Comparison of ENCODE assay signal across 10 mouse cellular contexts in the genomic region with DNA sequence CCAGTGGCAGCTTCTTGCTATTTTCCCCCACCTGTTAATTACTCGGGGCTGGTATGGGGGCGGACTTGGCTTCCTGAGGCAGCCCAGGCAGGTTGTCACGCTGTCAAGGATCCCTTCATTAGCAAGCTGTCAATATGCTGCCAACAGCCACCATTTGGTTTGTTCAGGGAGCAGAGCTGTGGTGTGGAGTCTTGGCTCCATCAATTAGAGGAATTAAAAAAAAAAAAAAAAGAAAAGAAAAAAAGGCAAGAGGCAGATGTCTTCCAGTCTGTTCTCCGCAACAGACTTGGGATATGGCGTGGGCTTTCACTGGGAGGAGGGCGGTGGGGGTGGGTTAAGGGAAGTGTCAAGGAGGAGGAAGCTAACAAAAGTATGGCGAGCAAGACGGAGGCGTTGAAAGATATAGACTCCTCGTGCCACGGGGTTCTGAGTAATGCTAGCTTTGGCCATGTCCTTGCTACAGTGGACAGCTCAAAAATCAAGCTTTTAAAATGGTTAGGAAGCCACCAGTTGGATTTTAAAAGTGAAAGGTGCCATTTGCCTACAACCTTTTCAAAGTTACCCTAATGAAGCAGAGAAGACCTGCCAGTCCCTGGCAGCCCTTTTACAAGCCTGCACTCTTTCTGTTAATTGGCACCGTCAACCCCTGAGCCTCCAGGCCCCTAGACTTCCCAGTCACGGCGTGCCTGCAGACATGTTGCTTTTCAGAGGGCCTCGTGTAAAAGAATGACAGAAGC.
A peak's percentile ranks its signal among the peaks of the same experiment; 100 is the strongest.
DNase-seq lines count a peak whose midpoint lies in the region; ATAC-seq lines count a peak whose summit lies in the region.
"Had no signal": no experiment of that assay in that cellular context is flagged by ENCODE, and none has a peak within 500 bp of the region (broad histone marks: within the 10 kb centered on the region; RNA-seq: fewer than 3 reads in every experiment).

No protein-coding gene starts in this region.

- intact Hi-C loops in gastrocnemius, postnatal 14 days (cut with DNase I; ENCODE audit: low total_unique reads), result no loop called here

- H3K9ac ChIP-seq in embryonic facial prominence, embryonic 14.5 days (ENCODE audit: low read depth, low read length), result no peak overlapping the region
- H3K9ac ChIP-seq in forebrain, embryonic 16.5 days (replicated peaks; ENCODE audit: low read depth, low read length), result no peak overlapping the region
- H3K9ac ChIP-seq: embryonic facial prominence, embryonic 12.5 days had no signal

- H3K9me3 ChIP-seq in embryonic facial prominence, embryonic 14.5 days (ENCODE audit: control insufficient read depth, low read length), result no peaks in the 10 kb centered on the region
- no peaks in the 10 kb centered on the region for H3K9me3 ChIP-seq in embryonic facial prominence, embryonic 10.5 days
- no peaks in the 10 kb centered on the region for H3K9me3 ChIP-seq in forebrain, embryonic 16.5 days (ENCODE audit: control insufficient read depth, low read length)
- H3K9me3 ChIP-seq: embryonic facial prominence, embryonic 12.5 days had no signal

- peak; percentile 4 for DNase-seq in embryonic facial prominence, embryonic 14.5 days (ENCODE audit: low spot score)
- DNase-seq in embryonic facial prominence, embryonic 10.5 days (ENCODE audit: low spot score), result no peak
- peak; percentile 72 to 84 for DNase-seq in left cerebral cortex, adult 18-20 months (ENCODE audit: low spot score in 2 of 2)
- DNase-seq in right cerebral cortex, postnatal 10 days (ENCODE audit: low spot score in 2 of 2), result peak; percentile 87 to 95
- no peak for DNase-seq in gastrocnemius, postnatal 14 days
- DNase-seq in gastrocnemius, adult 8-10 months (ENCODE audit: low spot score in 2 of 2), result no peak

- H3K4me3 ChIP-seq in embryonic facial prominence, embryonic 14.5 days (ENCODE audit: low read depth, low read length), result no peak overlapping the region
- H3K4me3 ChIP-seq in embryonic facial prominence, embryonic 10.5 days, result no peak overlapping the region
- no peak overlapping the region for H3K4me3 ChIP-seq in forebrain, embryonic 16.5 days (replicated peaks; ENCODE audit: low read length)
- H3K4me3 ChIP-seq: embryonic facial prominence, embryonic 12.5 days had no signal

- ATAC-seq in embryonic facial prominence, embryonic 14.5 days (ENCODE audit: low read depth), result 0 out of 2 replicates have a peak, but pooled peaks have one; percentile 30
- peak; percentile 96 for ATAC-seq in forebrain, embryonic 16.5 days
- ATAC-seq in CD4-positive, CD25-positive, alpha-beta regulatory T cell, adult 4 months, result no peak

- H3K36me3 ChIP-seq in embryonic facial prominence, embryonic 14.5 days (ENCODE audit: control insufficient read depth, insufficient read depth, low read length), result no peaks in the 10 kb centered on the region
- no peaks in the 10 kb centered on the region for H3K36me3 ChIP-seq in embryonic facial prominence, embryonic 10.5 days (replicated peaks)
- H3K36me3 ChIP-seq in forebrain, embryonic 16.5 days (ENCODE audit: control insufficient read depth, insufficient read depth), result no peaks in the 10 kb centered on the region
- H3K36me3 ChIP-seq: embryonic facial prominence, embryonic 12.5 days had no signal

- no peaks in the 10 kb centered on the region for H3K4me1 ChIP-seq in embryonic facial prominence, embryonic 14.5 days (ENCODE audit: control insufficient read depth, insufficient read depth, low read length)
- H3K4me1 ChIP-seq in embryonic facial prominence, embryonic 10.5 days, result no peaks in the 10 kb centered on the region
- peaks cover 18% of the 10 kb centered on the region for H3K4me1 ChIP-seq in forebrain, embryonic 16.5 days (replicated peaks; ENCODE audit: control insufficient read depth, insufficient read depth, low read length)

- 67% methylated on average over 15 of the region's 15 CpGs for WGBS in embryonic facial prominence, embryonic 14.5 days
- WGBS in embryonic facial prominence, embryonic 10.5 days, result 78% methylated on average over 15 of the region's 15 CpGs
- WGBS in forebrain, embryonic 16.5 days, result 24% methylated on average over 15 of the region's 15 CpGs

- no peak overlapping the region for H3K4me2 ChIP-seq in embryonic facial prominence, embryonic 14.5 days (ENCODE audit: low read depth, low read length)
- 0 out of 2 replicates have a peak overlapping the region, but pooled peaks have one; percentile 18 for H3K4me2 ChIP-seq in forebrain, embryonic 16.5 days (ENCODE audit: low read length)
- H3K4me2 ChIP-seq: embryonic facial prominence, embryonic 12.5 days had no signal

- no peaks in the 10 kb centered on the region for H3K27me3 ChIP-seq in embryonic facial prominence, embryonic 14.5 days (replicated peaks; ENCODE audit: control insufficient read depth, insufficient read depth, low read length)
- no peaks in the 10 kb centered on the region for H3K27me3 ChIP-seq in embryonic facial prominence, embryonic 10.5 days (replicated peaks; ENCODE audit: low read depth, poor library complexity, severe bottlenecking)
- H3K27me3 ChIP-seq in forebrain, embryonic 16.5 days (replicated peaks; ENCODE audit: control insufficient read depth, insufficient read depth, low read length), result no peaks in the 10 kb centered on the region
- H3K27me3 ChIP-seq: embryonic facial prominence, embryonic 12.5 days had no signal

- no peak overlapping the region for H3K27ac ChIP-seq in embryonic facial prominence, embryonic 14.5 days (replicated peaks; ENCODE audit: low read depth, low read length)
- H3K27ac ChIP-seq in embryonic facial prominence, embryonic 10.5 days (replicated peaks), result no peak overlapping the region
- peak overlapping the region; percentile 90 for H3K27ac ChIP-seq in forebrain, embryonic 16.5 days (ENCODE audit: low read length)
- H3K27ac ChIP-seq: embryonic facial prominence, embryonic 12.5 days; stomach, postnatal 0 days had no signal

Comparison
In these comparisons a context has a peak if more than half of its experiments do, and no peak if none do; other contexts are left out.
1. DNase-seq: peak in embryonic facial prominence, embryonic 14.5 days (single experiment), left cerebral cortex, adult 18-20 months (2 of 2) and right cerebral cortex, postnatal 10 days (2 of 2); none in embryonic facial prominence, embryonic 10.5 days (single experiment), gastrocnemius, postnatal 14 days (single experiment) and gastrocnemius, adult 8-10 months (0 of 2).